Mouse (Mus musculus): ENCODE results near the gene Wdr20rt. TPM values are rescaled to one million over a fixed set of nuclear protein-coding genes. Genes with fewer than 3 reads are reported as not detected.

Wdr20rt gene
- not detected in 2 replicates for total RNA-seq (2014; fragmentation: Nextera tagmentation)
- 0.06 and 0.16 TPM in 2 replicates for total RNA-seq (2017)
- polyA plus RNA-seq (2012), result not detected in 2 replicates

GRCm38 (mm10) chr12:65225467-65225945 lies at the start of gene Wdr20rt:
Gene Wdr20rt, plus strand, starts transcription at chr12:65225517.
- DNase-seq (ENCODE audit: low spot score), result no peak
- TF ChIP-seq GATA2 (IDR thresholded peaks at IDR 0.05; ENCODE audit: borderline replicate concordance, low read depth, low read length) (no peak), TAL1 (conservative IDR thresholded peaks at IDR 0.05; ENCODE audit: low read depth, low read length) (no peak), GATA1 (IDR thresholded peaks at IDR 0.05; ENCODE audit: borderline replicate concordance, low read length) (no peak), CTCF (IDR thresholded peaks at IDR 0.05; ENCODE audit: low read depth, low read length) (no peak), POLR2AphosphoS5 (IDR thresholded peaks at IDR 0.05; ENCODE audit: insufficient replicate concordance, low read depth, low read length) (no peak)
- ATAC-seq (ENCODE audit: extremely low read depth, insufficient number of reproducible peaks, low FRiP score, poor library complexity, severe bottlenecking), result no peak

GRCm38 (mm10) chr12:65187365-65187764 lies 38.0 kb upstream of the Wdr20rt start:
- no peak for ATAC-seq (ENCODE audit: extremely low read depth, insufficient number of reproducible peaks, low FRiP score, poor library complexity, severe bottlenecking)
- TF ChIP-seq CTCF (IDR thresholded peaks at IDR 0.05; ENCODE audit: low read depth, low read length) (no peak), TAL1 (conservative IDR thresholded peaks at IDR 0.05; ENCODE audit: low read depth, low read length) (no peak), GATA1 (IDR thresholded peaks at IDR 0.05; ENCODE audit: borderline replicate concordance, low read length) (no peak), GATA2 (IDR thresholded peaks at IDR 0.05; ENCODE audit: borderline replicate concordance, low read depth, low read length) (no peak), POLR2AphosphoS5 (IDR thresholded peaks at IDR 0.05; ENCODE audit: insufficient replicate concordance, low read depth, low read length) (no peak)
- Histone ChIP-seq H3K4me1 (ENCODE audit: insufficient read depth, low read depth, low read length) (no peaks in the 10 kb centered on the region; the same call in 1 of the 2 replicates), H3K9me3 (replicated peaks) (no peaks in the 10 kb centered on the region), H3K27me3 (ENCODE audit: insufficient read depth, low read length) (peaks cover 3% of the 10 kb centered on the region), H3K4me3 (ENCODE audit: low read depth, low read length) (no peak overlapping the region), H3K36me3 (replicated peaks) (no peaks in the 10 kb centered on the region)
- DNase-seq (ENCODE audit: low spot score), result no peak

More at GRCm38 (mm10) chr12:65225467-65225945, at the start of gene Wdr20rt:
- no peaks in the 10 kb centered on the region for H3K4me1 ChIP-seq (ENCODE audit: insufficient read depth, low read depth, low read length)
- H3K9me3 ChIP-seq (replicated peaks), result 0 out of 2 replicates have a peak, but pooled peaks cover 3% of the 10 kb centered on the region
- H3K36me3 ChIP-seq (replicated peaks), result no peaks in the 10 kb centered on the region
- no peak within 1 kb of the TSS for H3K4me3 ChIP-seq (ENCODE audit: low read depth, low read length)
- no peaks in the 10 kb centered on the region for H3K27me3 ChIP-seq (ENCODE audit: insufficient read depth, low read length)

GRCm38 (mm10) chr12:65189213-65189612 lies 36.1 kb upstream of the Wdr20rt start:
- ATAC-seq (ENCODE audit: extremely low read depth, insufficient number of reproducible peaks, low FRiP score, poor library complexity, severe bottlenecking) (peak; percentile 62), DNase-seq (ENCODE audit: low spot score) (no peak)
- H3K36me3 ChIP-seq (replicated peaks), result no peaks in the 10 kb centered on the region
- H3K27me3 ChIP-seq (ENCODE audit: insufficient read depth, low read length), result peaks cover 3% of the 10 kb centered on the region
- H3K4me3 ChIP-seq (ENCODE audit: low read depth, low read length), result no peak overlapping the region
- no peaks in the 10 kb centered on the region; the same call in 1 of the 2 replicates for H3K4me1 ChIP-seq (ENCODE audit: insufficient read depth, low read depth, low read length)
- TF ChIP-seq POLR2AphosphoS5 (IDR thresholded peaks at IDR 0.05; ENCODE audit: insufficient replicate concordance, low read depth, low read length) (no peak), GATA2 (IDR thresholded peaks at IDR 0.05; ENCODE audit: borderline replicate concordance, low read depth, low read length) (no peak), GATA1 (IDR thresholded peaks at IDR 0.05; ENCODE audit: borderline replicate concordance, low read length) (no peak), TAL1 (conservative IDR thresholded peaks at IDR 0.05; ENCODE audit: low read depth, low read length) (no peak), CTCF (IDR thresholded peaks at IDR 0.05; ENCODE audit: low read depth, low read length) (no peak)
- no peaks in the 10 kb centered on the region for H3K9me3 ChIP-seq (replicated peaks)

GRCm38 (mm10) chr12:65194003-65194530 lies 31.2 kb upstream of the Wdr20rt start:
- Histone ChIP-seq H3K36me3 (replicated peaks) (no peaks in the 10 kb centered on the region), H3K27me3 (ENCODE audit: insufficient read depth, low read length) (peaks cover 5% of the 10 kb centered on the region; the same call in 1 of the 2 replicates), H3K4me1 (ENCODE audit: insufficient read depth, low read depth, low read length) (no peaks in the 10 kb centered on the region), H3K4me3 (ENCODE audit: low read depth, low read length) (no peak overlapping the region), H3K9me3 (replicated peaks) (no peaks in the 10 kb centered on the region)
- no peak for DNase-seq (ENCODE audit: low spot score)
- TF ChIP-seq TAL1 (conservative IDR thresholded peaks at IDR 0.05; ENCODE audit: low read depth, low read length) (no peak), GATA2 (IDR thresholded peaks at IDR 0.05; ENCODE audit: borderline replicate concordance, low read depth, low read length) (no peak), GATA1 (IDR thresholded peaks at IDR 0.05; ENCODE audit: borderline replicate concordance, low read length) (no peak), POLR2AphosphoS5 (IDR thresholded peaks at IDR 0.05; ENCODE audit: insufficient replicate concordance, low read depth, low read length) (no peak), CTCF (IDR thresholded peaks at IDR 0.05; ENCODE audit: low read depth, low read length) (no peak)
- no peak for ATAC-seq (ENCODE audit: extremely low read depth, insufficient number of reproducible peaks, low FRiP score, poor library complexity, severe bottlenecking)

- H3K4me1 ChIP-seq (ENCODE audit: insufficient read depth, low read depth, low read length), result no peaks in the 10 kb centered on the region
- no peaks in the 10 kb centered on the region for H3K36me3 ChIP-seq (replicated peaks)
- no peaks in the 10 kb centered on the region for H3K9me3 ChIP-seq (replicated peaks)
- H3K4me3 ChIP-seq (ENCODE audit: low read depth, low read length), result no peak overlapping the region
- ATAC-seq (ENCODE audit: extremely low read depth, insufficient number of reproducible peaks, low FRiP score, poor library complexity, severe bottlenecking) (no peak), DNase-seq (ENCODE audit: low spot score) (no peak)
- peaks cover 5% of the 10 kb centered on the region; the same call in 1 of the 2 replicates for H3K27me3 ChIP-seq (ENCODE audit: insufficient read depth, low read length)
- no peak for TF ChIP-seq TAL1 (conservative IDR thresholded peaks at IDR 0.05; ENCODE audit: low read depth, low read length)
These were observed 23.5 kb upstream of the Wdr20rt start for GRCm38 (mm10) chr12:65201812-65202211.

- TF ChIP-seq TAL1 (conservative IDR thresholded peaks at IDR 0.05; ENCODE audit: low read depth, low read length) (no peak), GATA1 (IDR thresholded peaks at IDR 0.05; ENCODE audit: borderline replicate concordance, low read length) (no peak), GATA2 (IDR thresholded peaks at IDR 0.05; ENCODE audit: borderline replicate concordance, low read depth, low read length) (no peak), POLR2AphosphoS5 (IDR thresholded peaks at IDR 0.05; ENCODE audit: insufficient replicate concordance, low read depth, low read length) (no peak), CTCF (IDR thresholded peaks at IDR 0.05; ENCODE audit: low read depth, low read length) (no peak)
- H3K27me3 ChIP-seq (ENCODE audit: insufficient read depth, low read length), result no peaks in the 10 kb centered on the region
- DNase-seq (ENCODE audit: low spot score) (no peak), ATAC-seq (ENCODE audit: extremely low read depth, insufficient number of reproducible peaks, low FRiP score, poor library complexity, severe bottlenecking) (no peak)
- no peaks in the 10 kb centered on the region for H3K36me3 ChIP-seq (replicated peaks)
- no peaks in the 10 kb centered on the region for H3K4me1 ChIP-seq (ENCODE audit: insufficient read depth, low read depth, low read length)
- no peak overlapping the region for H3K4me3 ChIP-seq (ENCODE audit: low read depth, low read length)
- 0 out of 2 replicates have a peak, but pooled peaks cover 2% of the 10 kb centered on the region for H3K9me3 ChIP-seq (replicated peaks)
These were observed 18.9 kb upstream of the Wdr20rt start for GRCm38 (mm10) chr12:65206431-65206830.
